Mouse (Mus musculus) right cerebral cortex, postnatal 4 days (tissue): ENCODE measurements at regions not wholly inside any gene's neighbourhood (a gene's known extent, or its start where the extent isn't known, plus 50 kb on each side); places are given as distances from the start of the nearest gene placed in this dataset.

Experiments
- DNase-seq: peaks from one replicate; pipeline ENCODE4 v3.0.0-alpha.2; 2022

GRCm38 (mm10) chr15:86917891-86918290, 626.2 kb upstream of the Fam19a5 start:
- no peak for DNase-seq

GRCm38 (mm10) chr15:86919704-86920103, 624.4 kb upstream of the Fam19a5 start:
- peak; percentile 52 for DNase-seq

- DNase-seq: no peak
Observed at GRCm38 (mm10) chr15:86920185-86920584, 623.9 kb upstream of the Fam19a5 start.

GRCm38 (mm10) chr15:86921401-86921800, 622.7 kb upstream of the Fam19a5 start:
- DNase-seq: no peak

- DNase-seq: no peak
Observed at GRCm38 (mm10) chr15:86925081-86925749, 618.9 kb upstream of the Fam19a5 start.

GRCm38 (mm10) chr15:86932345-86933075, 611.6 kb upstream of the Fam19a5 start:
- no peak for DNase-seq

- DNase-seq: no peak
Observed at GRCm38 (mm10) chr15:86937364-86937763, 606.7 kb upstream of the Fam19a5 start.

GRCm38 (mm10) chr15:86944529-86944928, 599.6 kb upstream of the Fam19a5 start:
- DNase-seq: no peak

- no peak for DNase-seq
Observed at GRCm38 (mm10) chr15:86952593-86952992, 591.5 kb upstream of the Fam19a5 start.

GRCm38 (mm10) chr15:86957872-86958271, 586.2 kb upstream of the Fam19a5 start:
- DNase-seq: no peak

- DNase-seq: no peak
Observed at GRCm38 (mm10) chr15:86962921-86963320, 581.2 kb upstream of the Fam19a5 start.

GRCm38 (mm10) chr15:86963486-86963885, 580.6 kb upstream of the Fam19a5 start:
- no peak for DNase-seq

GRCm38 (mm10) chr15:86971436-86971835, 572.7 kb upstream of the Fam19a5 start:
- no peak for DNase-seq

- no peak for DNase-seq
Observed at GRCm38 (mm10) chr15:86996196-86996595, 547.9 kb upstream of the Fam19a5 start.

- DNase-seq: no peak
Observed at GRCm38 (mm10) chr15:87018978-87019377, 525.1 kb upstream of the Fam19a5 start.

- DNase-seq: no peak
Observed at GRCm38 (mm10) chr15:87045971-87046370, 498.1 kb upstream of the Fam19a5 start.

- peak; percentile 8 for DNase-seq
Observed at GRCm38 (mm10) chr15:87054186-87054585, 489.9 kb upstream of the Fam19a5 start.

- peak; percentile 6 for DNase-seq
Observed at GRCm38 (mm10) chr15:87064890-87065289, 479.2 kb upstream of the Fam19a5 start.

GRCm38 (mm10) chr15:87068261-87068660, 475.8 kb upstream of the Fam19a5 start:
- no peak for DNase-seq

GRCm38 (mm10) chr15:87074559-87074958, 469.5 kb upstream of the Fam19a5 start:
- no peak for DNase-seq

- DNase-seq: no peak
Observed at GRCm38 (mm10) chr15:87089827-87090226, 454.3 kb upstream of the Fam19a5 start.

- DNase-seq: no peak
Observed at GRCm38 (mm10) chr15:87091048-87091777, 452.9 kb upstream of the Fam19a5 start.

- DNase-seq: no peak
Observed at GRCm38 (mm10) chr15:87097206-87097605, 446.9 kb upstream of the Fam19a5 start.

GRCm38 (mm10) chr15:87101146-87101545, 443.0 kb upstream of the Fam19a5 start:
- no peak for DNase-seq
